Mouse (Mus musculus) liver, embryonic 13.5 days (tissue): Measurements from ENCODE around the gene Men1. TPM values are rescaled to one million over a fixed set of nuclear protein-coding genes. Genes with fewer than 3 reads are reported as not detected.

Experiments
- ATAC-seq: fragments of 200-750 bp; cut with Nextera tagmentation; 2 replicates; pipeline ENCODE4 v1.8.0; 2017; ENCODE audit warnings: low read depth, mild to moderate bottlenecking, moderate number of reproducible peaks, moderate library complexity
- DNase-seq: peaks from one replicate; pipeline ENCODE4 v3.0.0; 2022
- H3K27ac ChIP-seq: fragments of 300-500 bp; sonication (generic); 2 replicates; pipeline ENCODE4 v1.5.1; 2015; ENCODE audit warnings: moderate library complexity, mild to moderate bottlenecking, inconsistent platforms
- H3K27me3 ChIP-seq: fragments of 300-500 bp; sonication (generic); 2 replicates; pipeline ENCODE4 v1.6.1; 2015; ENCODE audit warnings: mild to moderate bottlenecking, inconsistent platforms
- H3K36me3 ChIP-seq: fragments of 300-500 bp; sonication (generic); 2 replicates; pipeline ENCODE4 v1.6.1; 2015; ENCODE audit warnings: mild to moderate bottlenecking, inconsistent platforms
- H3K4me1 ChIP-seq: fragments of 300-500 bp; sonication (generic); replicated peaks from 2 replicates; pipeline ENCODE4 v1.6.1; 2015; ENCODE audit warnings: inconsistent platforms
- H3K4me2 ChIP-seq: fragments of 300-500 bp; sonication (generic); 2 replicates; pipeline ENCODE4 v1.6.1; 2015; ENCODE audit warnings: inconsistent platforms, mild to moderate bottlenecking, moderate library complexity
- H3K4me3 ChIP-seq: fragments of 300-500 bp; sonication (generic); replicated peaks from 2 replicates; pipeline ENCODE4 v1.5.1; 2015; ENCODE audit warnings: mild to moderate bottlenecking, inconsistent platforms
- H3K9ac ChIP-seq: fragments of 300-500 bp; sonication (generic); 2 replicates; pipeline ENCODE4 v1.6.1; 2015; ENCODE audit warnings: mild to moderate bottlenecking, inconsistent platforms
- H3K9me3 ChIP-seq: fragments of 300-500 bp; sonication (generic); replicated peaks from 2 replicates; pipeline ENCODE4 v1.6.1; 2016; ENCODE audit warnings: inconsistent platforms
- WGBS: fragments of 180-500 bp; shearing (Covaris S2); methylation state at CpG from one replicate; pipeline ENCODE4 v1.1.7; 2015; ENCODE audit not compliant: insufficient replicate concordance; 5-methylcytosine and 5-hydroxymethylcytosine counted together
- polyA plus RNA-seq: library from polyadenylated mRNA; unstranded; fragments of >200 nt; fragmentation: Nextera tagmentation; extraction: Ambion mirVana; gene quantifications from 2 replicates; pipeline ENCODE4 v1.2.1, GENCODE M21; 2015

Gene Men1
- polyA plus RNA-seq, 1 experiment from 2014 or later = 26.3 TPM

- ATAC-seq (peak; percentile 4; the same call in 1 of the 2 replicates), DNase-seq (peak; percentile 49)
- WGBS = 36% methylated on average over 15 of the region's 15 CpGs
- Histone ChIP-seq H3K4me3 (peak overlapping the region; percentile 81), H3K9ac (peak overlapping the region; percentile 59), H3K9me3 (no peaks in the 10 kb centered on the region), H3K4me1 (peaks cover 76% of the 10 kb centered on the region), H3K27me3 (no peaks in the 10 kb centered on the region), H3K27ac (peak overlapping the region; percentile 83), H3K4me2 (peak overlapping the region; percentile 100), H3K36me3 (peaks cover 53% of the 10 kb centered on the region)
These were observed 5.2 kb downstream of the Men1 start for GRCm38 (mm10) chr19:6339890-6340504.

- H3K4me2 ChIP-seq = peak within 1 kb of the TSS; percentile 100
- H3K4me3 ChIP-seq = peak within 1 kb of the TSS; percentile 81
- H3K4me1 ChIP-seq = peaks cover 78% of the 10 kb centered on the region
- H3K36me3 ChIP-seq = peaks cover 60% of the 10 kb centered on the region
- H3K27me3 ChIP-seq = no peaks in the 10 kb centered on the region
- ATAC-seq (peak; percentile 88), DNase-seq (peak; percentile 81)
- 1% methylated on average over 72 of the region's 72 CpGs for WGBS
- H3K9me3 ChIP-seq = no peaks in the 10 kb centered on the region
- peak within 1 kb of the TSS; percentile 83 for H3K27ac ChIP-seq
- peak within 1 kb of the TSS; percentile 87 for H3K9ac ChIP-seq
These were observed 6.0 kb downstream of the Men1 start, which contains the start of gene Map4k2 for GRCm38 (mm10) chr19:6340524-6341452. Gene Map4k2 (plus strand): TSS chr19:6341135.

- Histone ChIP-seq H3K9ac (peak overlapping the region; percentile 87), H3K36me3 (peaks cover 68% of the 10 kb centered on the region), H3K4me1 (peaks cover 71% of the 10 kb centered on the region), H3K27ac (peak overlapping the region; percentile 70), H3K4me3 (peak overlapping the region; percentile 81), H3K4me2 (peak overlapping the region; percentile 100), H3K9me3 (no peaks in the 10 kb centered on the region), H3K27me3 (no peaks in the 10 kb centered on the region)
- ATAC-seq (peak; percentile 25; the same call in 1 of the 2 replicates), DNase-seq (no peak)
- WGBS = 3% methylated on average over 23 of the region's 23 CpGs
These were observed 6.8 kb downstream of the Men1 start for GRCm38 (mm10) chr19:6341453-6342077.

- WGBS = 52% methylated on average over 5 of the region's 5 CpGs
- no peaks in the 10 kb centered on the region for H3K27me3 ChIP-seq
- H3K36me3 ChIP-seq = peaks cover 68% of the 10 kb centered on the region
- peak overlapping the region; percentile 81 for H3K4me3 ChIP-seq
- DNase-seq (no peak), ATAC-seq (no peak)
- peak overlapping the region; percentile 100 for H3K4me2 ChIP-seq
- peaks cover 63% of the 10 kb centered on the region for H3K4me1 ChIP-seq
- peak overlapping the region; percentile 87 for H3K9ac ChIP-seq
- H3K9me3 ChIP-seq = no peaks in the 10 kb centered on the region
- H3K27ac ChIP-seq = peak overlapping the region; percentile 70
These were observed 7.6 kb downstream of the Men1 start for GRCm38 (mm10) chr19:6342276-6342933.

DNA sequence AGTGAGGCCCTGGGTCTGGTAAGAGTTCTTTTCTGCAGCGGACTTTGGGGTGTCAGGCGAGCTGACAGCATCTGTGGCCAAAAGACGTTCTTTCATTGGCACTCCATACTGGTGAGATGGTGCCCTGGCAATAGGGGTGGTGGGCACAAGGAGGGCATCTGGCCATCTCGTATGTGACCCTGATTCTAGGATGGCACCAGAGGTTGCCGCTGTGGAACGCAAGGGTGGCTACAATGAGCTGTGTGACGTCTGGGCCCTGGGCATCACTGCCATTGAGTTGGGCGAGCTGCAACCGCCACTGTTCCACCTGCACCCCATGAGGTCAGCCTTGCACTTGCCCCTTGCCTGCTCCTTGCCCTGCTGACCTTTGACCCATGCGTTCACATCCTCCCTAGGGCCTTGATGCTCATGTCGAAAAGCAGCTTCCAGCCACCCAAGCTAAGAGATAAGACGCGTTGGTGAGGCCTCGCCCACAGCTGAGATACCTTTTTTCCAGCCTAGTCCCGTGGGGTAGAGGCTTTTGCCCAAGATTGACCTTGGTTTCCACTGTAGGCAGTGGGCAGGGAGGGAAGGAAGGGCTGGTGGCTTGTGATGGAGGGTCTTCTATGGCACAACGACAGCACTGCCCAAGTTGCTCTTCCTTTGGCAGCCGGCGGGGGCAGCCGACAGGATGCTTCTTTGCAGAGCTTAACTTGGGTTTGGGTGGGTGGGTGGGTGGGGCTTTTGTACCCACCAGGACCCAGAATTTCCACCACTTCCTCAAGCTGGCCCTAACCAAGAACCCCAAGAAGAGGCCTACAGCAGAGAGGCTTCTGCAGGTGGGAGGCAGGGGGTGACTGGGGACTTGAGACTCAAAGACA lies 8.5 kb downstream of the Men1 start:
- Histone ChIP-seq H3K4me3 (no peak overlapping the region), H3K27me3 (no peaks in the 10 kb centered on the region), H3K9me3 (no peaks in the 10 kb centered on the region), H3K27ac (no peak overlapping the region; the same call in 1 of the 2 replicates), H3K36me3 (peaks cover 62% of the 10 kb centered on the region), H3K4me1 (peaks cover 68% of the 10 kb centered on the region), H3K4me2 (peak overlapping the region; percentile 100; the same call in 1 of the 2 replicates), H3K9ac (peak overlapping the region; percentile 26; the same call in 1 of the 2 replicates)
- WGBS = 58% methylated on average over 19 of the region's 19 CpGs
- DNase-seq (no peak), ATAC-seq (no peak)

DNA sequence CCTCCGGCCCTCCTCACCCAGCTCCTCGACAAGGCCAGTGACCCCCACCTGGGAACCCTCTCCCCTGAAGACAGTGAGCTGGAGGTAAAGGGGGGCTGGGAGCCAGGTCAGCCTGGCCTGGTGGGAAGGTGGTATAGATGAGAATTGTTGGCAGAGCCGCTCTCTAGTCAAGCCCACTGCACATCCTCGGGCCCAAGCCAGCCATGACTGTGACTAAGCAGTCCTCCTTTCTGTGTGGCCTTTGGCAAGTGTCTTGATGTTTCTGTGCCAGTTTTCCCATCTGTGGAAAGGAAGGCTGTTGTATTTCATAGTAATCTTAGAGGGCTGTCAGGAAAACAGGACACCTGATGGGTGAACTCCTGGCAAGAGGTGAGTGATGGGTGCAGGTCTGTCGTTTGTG lies 9.2 kb downstream of the Men1 start:
- ATAC-seq (no peak), DNase-seq (no peak)
- no peak overlapping the region for H3K4me2 ChIP-seq
- WGBS = 80% methylated on average over 5 of the region's 5 CpGs
- no peaks in the 10 kb centered on the region for H3K9me3 ChIP-seq
- no peak overlapping the region for H3K27ac ChIP-seq
- H3K27me3 ChIP-seq = no peaks in the 10 kb centered on the region
- no peak overlapping the region for H3K9ac ChIP-seq
- peaks cover 55% of the 10 kb centered on the region for H3K36me3 ChIP-seq
- H3K4me3 ChIP-seq = no peak overlapping the region
- H3K4me1 ChIP-seq = peaks cover 72% of the 10 kb centered on the region

GRCm38 (mm10) chr19:6346023-6346422 lies 11.2 kb downstream of the Men1 start:
- peaks cover 67% of the 10 kb centered on the region for H3K4me1 ChIP-seq
- H3K27me3 ChIP-seq = no peaks in the 10 kb centered on the region
- 84% methylated on average over 5 of the region's 5 CpGs for WGBS
- H3K27ac ChIP-seq = 0 out of 2 replicates have a peak overlapping the region, but pooled peaks have one; percentile 3
- no peaks in the 10 kb centered on the region for H3K9me3 ChIP-seq
- DNase-seq = no peak
- no peak overlapping the region for H3K4me2 ChIP-seq
- no peak overlapping the region for H3K4me3 ChIP-seq
- peaks cover 44% of the 10 kb centered on the region for H3K36me3 ChIP-seq
- no peak overlapping the region for H3K9ac ChIP-seq
- ATAC-seq = no peak

DNA sequence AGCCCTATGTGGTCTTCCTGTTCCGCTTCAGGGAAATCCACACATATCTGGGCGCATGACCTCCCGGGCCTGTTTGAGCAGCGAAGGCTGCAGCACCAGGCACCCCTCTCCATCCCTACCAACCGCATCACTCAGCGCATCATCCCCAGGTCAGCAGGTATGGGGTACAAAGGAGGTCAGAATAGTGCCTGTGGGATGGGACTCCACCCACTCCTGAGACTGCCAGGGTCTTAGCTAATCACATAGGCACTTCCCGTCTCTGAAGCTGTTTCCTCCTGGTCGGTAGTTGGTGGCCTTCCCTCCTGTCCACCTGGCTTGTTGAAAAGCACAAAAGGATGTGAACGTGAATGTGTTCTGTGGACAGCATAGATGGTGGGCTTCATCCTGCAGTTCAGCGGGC lies 11.9 kb downstream of the Men1 start:
- Histone ChIP-seq H3K27me3 (no peaks in the 10 kb centered on the region), H3K4me3 (no peak overlapping the region), H3K36me3 (peaks cover 44% of the 10 kb centered on the region), H3K9me3 (no peaks in the 10 kb centered on the region), H3K27ac (no peak overlapping the region), H3K4me1 (peaks cover 64% of the 10 kb centered on the region), H3K9ac (no peak overlapping the region), H3K4me2 (no peak overlapping the region)
- DNase-seq (no peak), ATAC-seq (no peak)
- 75% methylated on average over 10 of the region's 10 CpGs for WGBS

DNA sequence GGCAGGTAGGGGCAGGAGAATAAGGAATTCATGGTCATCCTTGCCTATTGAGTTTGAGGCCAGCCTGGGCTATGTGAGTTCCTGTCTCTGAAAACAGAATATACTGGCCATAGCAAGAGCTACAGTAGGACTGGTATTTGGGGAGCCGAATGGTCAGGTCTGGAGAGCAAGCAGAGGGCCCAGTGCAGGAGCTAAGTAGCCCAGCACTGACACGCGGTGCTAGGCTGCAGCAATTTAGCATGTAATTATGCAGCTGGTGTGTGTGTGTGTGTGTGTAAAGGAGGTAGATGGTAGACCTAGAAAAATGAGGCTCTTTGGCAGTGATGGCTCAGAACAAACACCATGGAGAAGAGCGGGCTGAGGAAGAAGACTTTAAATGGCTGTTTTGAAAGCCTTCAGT lies 12.8 kb downstream of the Men1 start:
- DNase-seq (no peak), ATAC-seq (no peak)
- H3K4me2 ChIP-seq = no peak overlapping the region
- peaks cover 59% of the 10 kb centered on the region for H3K4me1 ChIP-seq
- H3K9ac ChIP-seq = no peak overlapping the region
- H3K36me3 ChIP-seq = peaks cover 44% of the 10 kb centered on the region
- no peaks in the 10 kb centered on the region for H3K27me3 ChIP-seq
- no peak overlapping the region for H3K27ac ChIP-seq
- H3K9me3 ChIP-seq = no peaks in the 10 kb centered on the region
- no peak overlapping the region for H3K4me3 ChIP-seq
- WGBS = 88% methylated on average over 4 of the region's 4 CpGs

DNA sequence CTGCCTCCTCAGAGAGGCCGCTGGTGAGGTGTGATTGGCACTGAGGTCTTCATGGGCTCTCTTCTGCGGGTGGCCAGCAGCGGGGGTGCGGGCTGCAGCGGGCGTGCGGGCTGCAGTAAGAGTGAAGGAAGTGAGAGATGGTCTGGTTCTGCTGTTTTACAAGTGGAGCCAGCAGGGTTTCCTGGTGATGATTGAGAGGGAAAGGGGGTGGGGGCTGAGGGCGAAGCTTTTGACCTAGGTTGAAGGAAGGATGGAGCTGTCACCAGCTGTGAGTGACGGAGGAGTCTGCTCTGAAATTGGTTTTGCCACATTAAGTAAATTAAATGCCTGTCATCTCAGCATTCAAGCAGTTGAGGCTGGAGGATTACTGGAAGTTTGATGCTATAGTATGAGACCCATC lies 13.9 kb downstream of the Men1 start:
- Histone ChIP-seq H3K4me3 (no peak overlapping the region), H3K4me2 (peak overlapping the region; percentile 39; the same call in 1 of the 2 replicates), H3K4me1 (peaks cover 50% of the 10 kb centered on the region), H3K36me3 (peaks cover 46% of the 10 kb centered on the region), H3K9me3 (no peaks in the 10 kb centered on the region), H3K27me3 (no peaks in the 10 kb centered on the region), H3K9ac (peak overlapping the region; percentile 34), H3K27ac (peak overlapping the region; percentile 66)
- no peak for ATAC-seq
- WGBS = 36% methylated on average over 9 of the region's 9 CpGs
- DNase-seq = no peak
